Mouse (Mus musculus) megakaryocyte, embryonic 14.5 days (primary cell): ENCODE measurements at regions not wholly inside any gene's neighbourhood (a gene's known extent, or its start where the extent isn't known, plus 50 kb on each side); places are given as distances from the start of the nearest gene placed in this dataset.

Experiments used
- H3K27me3 ChIP-seq: replicated peaks from 2 replicates; pipeline ENCODE3; 2012; ENCODE audit warnings: inconsistent platforms
- H3K36me3 ChIP-seq: replicated peaks from 2 replicates; pipeline ENCODE3; 2012; ENCODE audit warnings: low read length, inconsistent platforms, mixed read lengths
- H3K4me1 ChIP-seq: 2 replicates; pipeline ENCODE4 v1.6.1; 2012; ENCODE audit warnings: inconsistent platforms
- H3K4me3 ChIP-seq: replicated peaks from 2 replicates; pipeline ENCODE3; 2012; ENCODE audit warnings: moderate library complexity, mild to moderate bottlenecking, inconsistent platforms
- H3K9me3 ChIP-seq: 2 replicates; pipeline ENCODE4 v1.6.1; 2012; ENCODE audit warnings: inconsistent platforms
- FLI1 ChIP-seq: IDR thresholded peaks from 2 replicates; pipeline ENCODE4 v1.6.1; 2012; ENCODE audit warnings: low read length, inconsistent platforms, mixed read lengths
- GATA1 ChIP-seq: IDR thresholded peaks from 3 replicates; pipeline ENCODE4 v1.6.1; 2012; ENCODE audit warnings: mixed read lengths, low read length, inconsistent platforms, borderline replicate concordance

DNA sequence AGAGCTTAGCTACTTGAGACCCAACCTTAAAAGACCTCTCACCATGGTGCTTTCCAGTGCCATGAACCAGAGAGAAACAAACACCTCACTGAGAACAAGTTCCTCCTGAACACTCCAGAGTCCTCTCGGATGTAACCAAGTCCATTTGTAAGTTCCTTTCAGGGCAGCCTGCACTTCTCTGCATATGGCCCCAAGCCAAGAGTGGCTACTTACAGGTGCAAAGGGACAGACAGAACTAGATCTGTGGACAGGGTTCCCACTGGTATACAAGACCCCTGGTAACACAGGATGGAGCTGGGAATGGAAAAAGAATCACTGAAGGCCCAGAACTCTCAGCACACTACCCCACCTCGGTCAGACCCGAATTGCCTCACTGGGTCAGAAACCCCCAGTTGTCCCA is 234.7 kb downstream of the Zfp36l1 start:
- Histone ChIP-seq H3K4me3 (no peak overlapping the region), H3K27me3 (peaks cover 35% of the 10 kb centered on the region), H3K4me1 (peaks cover 7% of the 10 kb centered on the region), H3K9me3 (peaks cover 14% of the 10 kb centered on the region), H3K36me3 (no peaks in the 10 kb centered on the region)
- TF ChIP-seq FLI1 = no peak

DNA sequence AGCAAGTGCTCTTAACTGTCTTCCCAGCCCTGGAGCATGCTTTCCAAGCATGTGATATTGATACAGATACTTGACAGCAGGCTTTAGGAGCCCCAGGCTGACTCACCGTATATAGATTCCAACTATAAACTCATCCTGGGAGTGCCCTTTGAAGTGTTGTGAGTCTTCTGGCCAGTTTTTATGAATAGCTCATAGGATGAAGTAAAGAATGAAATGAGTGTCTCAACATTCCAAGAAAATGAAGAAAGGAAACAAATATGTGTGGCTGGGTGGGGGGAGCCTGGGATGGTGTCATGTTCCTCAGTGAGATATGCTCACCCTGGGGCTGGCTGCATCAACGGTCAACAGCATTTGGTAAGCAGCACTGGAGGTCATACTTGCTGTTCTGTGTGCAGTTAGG is 238.5 kb downstream of the Zfp36l1 start:
- no peaks in the 10 kb centered on the region for H3K4me1 ChIP-seq
- no peak overlapping the region for H3K4me3 ChIP-seq
- TF ChIP-seq GATA1 (no peak), FLI1 (no peak)
- no peaks in the 10 kb centered on the region for H3K36me3 ChIP-seq
- peaks cover 8% of the 10 kb centered on the region for H3K9me3 ChIP-seq
- H3K27me3 ChIP-seq = peaks cover 19% of the 10 kb centered on the region

- TF ChIP-seq GATA1 = no peak
- TF ChIP-seq FLI1 = no peak
- no peak overlapping the region for H3K4me3 ChIP-seq
- no peaks in the 10 kb centered on the region for H3K27me3 ChIP-seq
- H3K9me3 ChIP-seq = peaks cover 26% of the 10 kb centered on the region
- H3K36me3 ChIP-seq = no peaks in the 10 kb centered on the region
- peaks cover 6% of the 10 kb centered on the region; the same call in 1 of the 2 replicates for H3K4me1 ChIP-seq
Measured at GRCm38 (mm10) chr12:79865179-79865552, 247.6 kb downstream of the Zfp36l1 start.

DNA sequence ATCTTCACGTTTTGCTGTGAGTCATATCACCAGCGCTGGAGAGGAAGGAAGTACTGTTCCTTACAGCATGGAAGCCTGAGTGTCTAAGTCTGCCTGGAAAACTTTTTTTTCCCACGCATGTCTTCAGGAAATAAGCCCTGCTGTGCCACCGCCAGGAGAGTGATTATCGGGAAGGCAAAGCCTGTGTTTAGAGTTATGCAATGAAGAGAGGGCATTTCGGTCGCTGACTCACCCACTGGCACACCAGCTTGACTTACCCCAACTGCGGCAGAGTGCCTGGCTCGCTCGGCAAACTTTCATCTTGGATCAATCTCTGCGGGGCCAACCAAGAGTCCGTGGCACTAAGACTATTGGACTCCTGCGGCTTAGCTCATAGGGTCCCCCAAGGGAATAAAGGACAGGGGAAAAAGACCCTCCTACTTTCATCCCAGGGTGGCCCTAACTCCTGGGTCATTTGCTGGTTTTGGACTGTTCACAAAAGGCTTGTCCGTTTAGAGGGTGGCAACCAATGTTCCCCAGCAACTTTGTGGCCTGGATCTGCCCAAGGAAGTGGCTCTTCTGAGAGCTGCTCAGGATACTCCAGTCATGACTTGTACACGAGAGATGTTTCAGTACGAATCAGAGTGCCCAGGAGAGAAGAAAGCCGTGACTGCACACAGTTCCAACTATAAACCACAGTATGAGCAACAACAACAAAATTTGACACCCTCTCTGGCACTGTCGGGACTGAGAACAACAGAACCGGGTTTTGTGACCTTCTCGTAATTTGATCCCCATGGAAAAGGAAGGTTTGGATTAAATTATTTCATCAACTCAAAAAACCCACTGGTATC is 248.3 kb downstream of the Zfp36l1 start:
- peaks cover 26% of the 10 kb centered on the region for H3K9me3 ChIP-seq
- TF ChIP-seq FLI1 (no peak), GATA1 (no peak)
- no peak overlapping the region for H3K4me3 ChIP-seq
- no peaks in the 10 kb centered on the region for H3K36me3 ChIP-seq
- H3K4me1 ChIP-seq = peaks cover 6% of the 10 kb centered on the region; the same call in 1 of the 2 replicates
- peaks cover 3% of the 10 kb centered on the region for H3K27me3 ChIP-seq
